Mouse (Mus musculus): ENCODE measurements around the gene Snrpg.

GRCm38 (mm10) chr6:86370093-86370713 lies 901 bp upstream of the Snrpg start:
- TF ChIP-seq GATA1 (IDR thresholded peaks at IDR 0.05; ENCODE audit: low read length) (no peak), TAL1 (IDR thresholded peaks at IDR 0.05; ENCODE audit: low read length) (no peak)
